Mouse (Mus musculus): Measurements from ENCODE around the gene Arf3.

- no peak for TF ChIP-seq CTCF (IDR thresholded peaks at IDR 0.05; ENCODE audit: low read depth)
- no peak for TF ChIP-seq EP300 (IDR thresholded peaks at IDR 0.05; ENCODE audit: low read depth)
These were observed 40.2 kb downstream of the Arf3 start for GRCm38 (mm10) chr15:98722854-98723253.
